Mouse (Mus musculus) small intestine, adult 2 months (tissue): ENCODE data around the gene Dlg2.

Experiments
- CTCF ChIP-seq: fragments of 200-500 bp; IDR thresholded peaks from 2 replicates; pipeline ENCODE4 v1.5.1; 2012; ENCODE audit warnings: low read depth, mild to moderate bottlenecking, control low read depth, inconsistent platforms, low read length, moderate library complexity, mixed read lengths; ENCODE audit not compliant: insufficient replicate concordance, insufficient read length; ENCODE audit errors: extremely low read depth
- POLR2A ChIP-seq: fragments of 200-500 bp; IDR thresholded peaks from 2 replicates; pipeline ENCODE4 v1.6.1; 2012; ENCODE audit warnings: low read depth, mild to moderate bottlenecking, control low read depth, inconsistent platforms, low read length, moderate library complexity

DNA sequence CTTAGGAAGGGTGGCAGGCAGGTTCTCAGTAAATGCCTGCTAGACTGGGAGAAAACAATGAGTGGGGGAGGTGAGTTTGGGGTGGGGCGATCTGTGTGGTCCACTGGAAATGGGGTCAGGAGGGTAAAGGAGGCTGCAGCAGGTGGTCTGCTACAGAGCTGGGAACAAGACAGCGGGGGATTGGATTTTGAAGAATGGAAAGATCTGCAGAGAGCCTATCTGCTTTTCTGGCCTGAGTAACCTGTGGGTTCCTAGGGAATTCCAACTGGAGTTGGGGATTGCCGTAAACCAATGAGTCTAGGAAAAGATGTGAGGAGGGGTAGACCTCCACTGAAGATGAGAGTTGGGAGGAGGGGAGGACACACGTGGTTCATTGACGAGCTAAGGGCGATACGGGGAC, 92.7 kb downstream of the Dlg2 start:
- no peak for TF ChIP-seq POLR2A
- no peak for TF ChIP-seq CTCF
